Mouse (Mus musculus) ES-CJ7 (cell line): Measurements from ENCODE around the gene Mbnl2.

Experiments
- DNase-seq: peaks from one replicate; pipeline ENCODE4 v3.0.0; 2011; ENCODE audit warnings: low read depth, low spot score

Gene Mbnl2

GRCm38 (mm10) chr14:120275246-120276238 lies at the start of gene Mbnl2:
Gene Mbnl2, plus strand, starts transcription at chr14:120275669.
- DNase-seq = peak; percentile 90

- DNase-seq = no peak
Measured at GRCm38 (mm10) chr14:120232076-120232496, 43.4 kb upstream of the Mbnl2 start.

GRCm38 (mm10) chr14:120235610-120236009 lies 39.9 kb upstream of the Mbnl2 start:
- DNase-seq = no peak

- DNase-seq = no peak
Measured at GRCm38 (mm10) chr14:120238501-120238900, 37.0 kb upstream of the Mbnl2 start.

DNA sequence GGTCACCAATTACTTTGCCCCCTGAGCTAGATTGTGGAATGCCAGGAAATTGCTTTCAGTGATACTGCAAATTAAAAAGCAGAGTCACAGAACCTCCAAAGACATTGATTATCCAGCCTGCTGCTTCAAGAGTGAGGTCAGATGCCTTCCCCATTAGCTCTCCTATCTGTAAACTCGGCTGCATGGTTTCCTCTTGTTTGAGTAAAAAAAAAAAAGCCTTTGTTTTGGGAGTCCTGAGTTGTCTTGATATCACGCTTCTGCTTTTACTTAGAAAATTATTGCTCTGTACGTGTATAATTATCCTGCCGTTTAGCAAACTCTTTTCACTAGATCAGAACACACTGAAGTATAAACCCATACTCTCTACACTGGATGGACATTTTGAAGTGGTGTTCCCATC lies 35.3 kb upstream of the Mbnl2 start:
- DNase-seq = no peak

GRCm38 (mm10) chr14:120242711-120243110 lies 32.8 kb upstream of the Mbnl2 start:
- peak; percentile 37 for DNase-seq

GRCm38 (mm10) chr14:120245081-120245705 lies 30.3 kb upstream of the Mbnl2 start:
- peak; percentile 84 for DNase-seq

GRCm38 (mm10) chr14:120253331-120253730 lies 22.1 kb upstream of the Mbnl2 start:
- no peak for DNase-seq

GRCm38 (mm10) chr14:120256146-120256545 lies 19.3 kb upstream of the Mbnl2 start:
- peak; percentile 25 for DNase-seq

DNA sequence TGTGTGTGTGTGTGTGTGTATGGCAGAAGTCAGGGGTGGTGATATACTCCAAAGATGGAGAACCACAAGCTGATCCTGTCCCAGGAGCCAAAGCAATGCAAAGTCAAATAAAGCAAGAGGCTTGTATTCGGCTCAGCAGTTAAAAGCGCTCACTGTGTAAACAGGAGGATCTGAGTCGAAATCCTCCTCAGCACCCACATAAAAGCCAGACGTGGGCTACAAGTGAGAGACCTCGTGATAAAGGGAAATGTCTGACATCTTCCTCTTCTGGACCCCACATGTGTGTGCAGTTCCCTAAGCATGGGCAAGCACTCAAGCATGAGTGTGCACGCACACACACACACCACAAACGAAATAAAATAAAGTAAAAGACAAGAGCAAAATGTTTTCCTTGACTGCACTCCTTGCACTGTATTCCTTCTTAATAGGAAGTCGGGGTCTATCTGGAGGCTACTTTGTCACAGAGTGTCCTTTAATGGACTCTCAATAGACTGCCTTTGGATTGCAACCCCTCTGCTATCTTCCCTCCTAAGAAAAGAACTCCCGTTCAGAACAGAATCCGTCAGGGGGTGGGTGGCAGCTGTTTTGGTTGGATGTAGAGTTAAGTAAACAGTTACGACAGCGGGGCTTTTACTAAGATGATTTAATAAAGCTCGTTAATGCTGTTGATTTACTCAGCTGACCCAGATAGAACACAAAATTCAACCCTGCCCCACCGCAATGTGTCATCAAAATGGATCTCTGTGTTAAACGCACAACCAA lies 18.7 kb upstream of the Mbnl2 start:
- DNase-seq = no peak

DNA sequence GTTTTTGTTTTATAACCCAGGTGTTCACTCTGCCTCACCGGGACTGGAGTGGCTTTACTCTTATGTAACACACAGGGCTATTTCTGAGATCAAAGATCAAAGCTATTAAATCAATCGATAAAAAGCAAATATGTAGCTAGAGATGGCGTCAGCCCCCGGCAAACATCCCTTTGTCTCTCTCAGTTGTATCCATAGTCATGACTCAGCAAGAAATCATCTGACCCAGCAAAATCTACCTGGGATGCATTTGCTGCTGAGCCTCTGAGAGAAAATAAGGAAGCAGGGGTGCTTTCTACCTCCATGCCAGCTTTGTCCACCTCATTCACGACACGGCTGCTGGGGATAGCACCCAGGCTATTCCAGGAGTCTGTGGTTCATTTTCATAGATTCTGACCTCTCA lies 18.0 kb upstream of the Mbnl2 start:
- no peak for DNase-seq

DNA sequence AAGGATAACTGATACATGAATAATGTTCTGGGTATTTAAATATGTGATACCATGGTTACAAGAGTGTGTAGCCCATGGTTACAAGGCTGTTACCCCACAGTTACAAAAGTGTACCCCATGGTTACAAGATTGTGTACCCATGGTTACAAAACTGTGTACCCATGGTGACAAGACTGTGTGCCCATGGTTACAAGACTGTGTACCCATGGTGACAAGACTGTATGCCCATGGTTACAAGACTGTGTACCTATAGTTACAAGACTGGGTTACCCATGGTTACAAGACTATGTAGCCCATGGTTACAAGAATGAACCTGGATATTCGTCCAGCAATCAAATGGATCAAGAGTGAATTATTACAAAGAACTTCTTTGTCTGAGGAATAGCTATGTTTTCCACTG lies 16.0 kb upstream of the Mbnl2 start:
- DNase-seq = no peak

DNA sequence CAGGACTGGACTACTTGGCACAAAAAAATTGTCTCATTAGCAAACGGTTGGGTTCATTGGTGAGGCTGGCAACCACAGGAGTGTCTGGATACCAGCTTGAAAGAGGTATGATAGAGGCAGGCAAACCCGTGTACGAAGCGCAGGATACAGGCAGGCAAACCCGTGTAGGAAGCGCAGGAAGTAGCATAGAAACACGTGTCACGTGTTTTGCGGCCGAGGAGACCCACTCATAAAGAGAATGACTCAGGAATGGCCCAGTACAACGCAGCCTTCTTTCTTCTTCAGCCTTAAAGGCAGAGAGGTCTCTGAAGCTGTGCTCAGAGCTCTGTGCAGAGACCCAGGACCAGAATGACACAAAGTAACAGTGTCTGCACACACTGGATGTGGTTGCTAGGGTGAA lies 13.9 kb upstream of the Mbnl2 start:
- DNase-seq = no peak

DNA sequence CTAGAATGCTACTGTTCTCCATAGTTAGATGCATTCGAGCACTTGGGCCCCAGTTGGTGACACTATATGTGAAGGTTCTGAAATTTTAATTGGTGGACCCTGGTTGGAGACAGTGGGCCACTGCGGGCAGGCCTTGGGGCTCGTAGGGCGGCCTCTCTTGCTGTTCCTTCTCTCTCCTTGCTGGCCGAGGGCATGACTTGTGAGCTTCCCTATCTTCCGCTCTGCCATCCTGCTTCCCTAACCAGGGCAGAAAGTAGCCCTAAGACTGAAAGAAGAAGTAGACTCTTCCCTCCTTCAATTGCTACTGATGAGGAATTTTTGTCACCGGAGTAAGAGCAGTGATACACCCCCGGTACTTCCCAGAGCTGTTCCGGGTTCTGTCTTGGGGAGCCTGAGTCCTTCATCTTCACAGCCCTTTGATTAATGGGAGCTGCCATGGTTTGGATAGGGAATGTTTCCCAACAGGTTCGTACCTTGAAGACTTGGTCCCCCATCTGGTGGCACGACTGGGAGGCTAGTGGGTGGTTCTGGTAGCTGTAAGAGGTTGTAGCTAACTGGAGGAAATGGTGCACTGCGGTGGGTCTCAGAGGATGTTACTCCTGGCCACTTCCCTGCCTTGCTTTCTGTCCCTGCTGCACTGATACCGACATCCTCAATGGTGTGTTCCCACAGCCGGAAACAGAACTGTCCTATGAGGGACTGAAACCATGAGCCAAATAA lies 12.6 kb upstream of the Mbnl2 start:
- DNase-seq = no peak

DNA sequence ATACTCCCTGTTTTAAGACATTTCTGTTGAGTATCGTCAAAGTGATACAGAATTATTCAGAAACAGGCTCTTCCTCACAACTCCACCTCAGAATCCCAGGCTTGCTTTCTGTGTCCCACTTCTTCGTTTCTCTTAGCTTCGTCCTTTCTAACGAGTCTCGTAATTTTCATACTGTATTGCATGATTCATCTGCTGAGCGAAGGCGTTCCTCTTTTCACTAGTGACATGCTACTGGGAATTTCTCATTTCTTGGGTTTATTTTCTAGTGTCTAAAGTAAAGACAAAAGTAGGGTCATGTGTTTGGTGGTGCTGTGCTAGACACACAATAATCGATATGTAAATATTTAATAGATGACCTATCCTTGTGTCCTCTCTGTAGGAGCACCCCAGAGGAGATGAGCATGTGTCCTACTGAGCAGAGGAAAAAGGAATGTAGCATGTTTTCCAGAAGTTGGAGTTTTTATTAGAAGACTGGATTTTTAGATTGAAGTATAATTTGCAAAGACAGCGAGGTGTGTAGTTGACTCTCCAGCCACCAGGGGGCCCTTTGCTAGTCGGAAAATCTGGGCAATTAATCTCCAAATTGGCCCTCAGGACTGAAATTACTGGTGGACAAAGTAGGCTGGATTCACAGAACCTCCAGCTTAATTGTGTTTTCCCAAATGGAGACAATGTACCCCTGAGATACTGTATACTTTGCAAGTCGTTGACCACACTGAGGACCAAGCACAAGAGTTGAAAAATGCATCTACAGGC lies 11.9 kb upstream of the Mbnl2 start:
- DNase-seq = peak; percentile 12

DNA sequence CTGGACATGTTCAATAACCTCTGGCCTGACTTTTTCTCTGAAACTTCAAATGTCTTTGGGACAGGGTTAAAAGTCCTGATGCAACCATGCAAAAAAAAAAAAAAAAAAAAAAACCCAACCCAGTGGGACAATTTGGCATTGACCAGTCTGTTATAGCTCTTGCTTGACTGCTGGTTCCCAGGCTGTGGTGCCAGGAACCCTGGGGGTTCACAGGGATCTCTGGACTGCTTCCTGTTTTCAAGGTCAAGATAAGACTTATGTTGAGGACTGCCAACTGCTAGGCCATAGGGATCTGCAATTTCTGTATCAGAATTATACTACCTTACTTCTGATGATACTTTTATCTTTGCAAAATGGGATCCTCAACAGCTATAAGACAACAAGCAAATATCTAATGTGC lies 9.6 kb upstream of the Mbnl2 start:
- no peak for DNase-seq

- DNase-seq = no peak
Measured at GRCm38 (mm10) chr14:120267130-120267529, 8.3 kb upstream of the Mbnl2 start.

GRCm38 (mm10) chr14:120270031-120270430 lies 5.4 kb upstream of the Mbnl2 start:
- no peak for DNase-seq

- no peak for DNase-seq
Measured at GRCm38 (mm10) chr14:120270633-120271032, 4.8 kb upstream of the Mbnl2 start.

GRCm38 (mm10) chr14:120271096-120271495 lies 4.4 kb upstream of the Mbnl2 start:
- DNase-seq = no peak

GRCm38 (mm10) chr14:120273766-120274165 lies 1.7 kb upstream of the Mbnl2 start:
- no peak for DNase-seq
